Mouse (Mus musculus) MEL (cell line): ENCODE results near the gene Ttc25. TPM values are rescaled to one million over a fixed set of nuclear protein-coding genes. Genes with fewer than 3 reads are reported as not detected.

Experiments
- DNase-seq: peaks from one replicate; pipeline ENCODE4 v3.0.0; 2011; ENCODE audit warnings: low read depth, low spot score
- H3K27ac ChIP-seq: 2 replicates; pipeline ENCODE4 v1.5.1; 2012; ENCODE audit warnings: low read depth, mild to moderate bottlenecking, control low read depth, low read length, moderate library complexity; ENCODE audit not compliant: control insufficient read depth
- H3K27me3 ChIP-seq, 2 experiments: fragments of 150-350 bp in 1 of 2; sonication (generic) in 1 of 2; 2 replicates each; pipeline ENCODE4 v1.6.1; 2012; ENCODE audit warnings: low read length in 2 of 2, mild to moderate bottlenecking in 2 of 2, improper control_type of control experiment in 1 of 2, moderate library complexity in 1 of 2; ENCODE audit not compliant: insufficient read depth in 2 of 2, control insufficient read depth in 1 of 2
- H3K36me3 ChIP-seq, 2 experiments: 2 replicates each; pipeline ENCODE4 v1.6.1; 2012 to 2014; ENCODE audit warnings: low read length in 2 of 2, improper control_type of control experiment in 1 of 2, inconsistent platforms in 1 of 2, mild to moderate bottlenecking in 1 of 2; ENCODE audit not compliant: insufficient read depth in 2 of 2, control insufficient read depth in 1 of 2
- H3K4me1 ChIP-seq, 2 experiments: fragments of 150-350 bp in 1 of 2; sonication (generic) in 1 of 2; 2 replicates each; pipeline ENCODE4 v1.6.1; 2012; ENCODE audit warnings: low read length in 2 of 2, improper control_type of control experiment in 1 of 2, mild to moderate bottlenecking in 1 of 2; ENCODE audit not compliant: insufficient read depth in 2 of 2, control insufficient read depth in 1 of 2
- H3K4me3 ChIP-seq, 2 experiments: fragments of 150-350 bp in 1 of 2; sonication (generic) in 1 of 2; 2 replicates each; pipeline ENCODE4 v1.5.1; 2012; ENCODE audit warnings: low read depth in 2 of 2, low read length in 2 of 2, mild to moderate bottlenecking in 2 of 2, moderate library complexity in 2 of 2, control low read depth in 1 of 2, improper control_type of control experiment in 1 of 2; ENCODE audit not compliant: control insufficient read depth in 1 of 2, insufficient read depth in 1 of 2
- H3K79me2 ChIP-seq: 2 replicates; pipeline ENCODE4 v1.6.1; 2012; ENCODE audit warnings: mild to moderate bottlenecking, low read length, moderate library complexity; ENCODE audit not compliant: control insufficient read depth, poor library complexity, insufficient read depth
- H3K9ac ChIP-seq: 2 replicates; pipeline ENCODE4 v1.6.1; 2012; ENCODE audit warnings: low read depth, mild to moderate bottlenecking, control low read depth, low read length, moderate library complexity; ENCODE audit not compliant: control insufficient read depth, poor library complexity, severe bottlenecking
- H3K9me3 ChIP-seq: fragments of 150-350 bp; sonication (generic); replicated peaks from 2 replicates; pipeline ENCODE4 v1.6.1; 2012; ENCODE audit warnings: mild to moderate bottlenecking, low read length, improper control_type of control experiment, moderate library complexity; ENCODE audit not compliant: insufficient read depth
- BHLHE40 ChIP-seq: IDR thresholded peaks from 2 replicates; pipeline ENCODE4 v1.6.1; 2012; ENCODE audit warnings: low read depth, mild to moderate bottlenecking, inconsistent platforms, low read length, improper control_type of control experiment, borderline replicate concordance
- CHD1 ChIP-seq: IDR thresholded peaks from 2 replicates; pipeline ENCODE4 v1.6.1; 2012; ENCODE audit warnings: low read depth, mild to moderate bottlenecking, inconsistent platforms, low read length, improper control_type of control experiment
- CHD2 ChIP-seq: IDR thresholded peaks from 2 replicates; pipeline ENCODE4 v1.6.1; 2011; ENCODE audit warnings: low read length, improper control_type of control experiment
- ELF1 ChIP-seq: IDR thresholded peaks from 2 replicates; pipeline ENCODE4 v1.6.1; 2014; ENCODE audit warnings: low read depth, mild to moderate bottlenecking, inconsistent platforms, low read length, improper control_type of control experiment, moderate library complexity
- EP300 ChIP-seq, 2 experiments: IDR thresholded peaks; 2 replicates each; pipeline ENCODE4 v1.6.1; 2011; ENCODE audit warnings: improper control_type of control experiment in 2 of 2, low read length in 2 of 2, low read depth in 1 of 2, mild to moderate bottlenecking in 1 of 2
- GATA1 ChIP-seq: IDR thresholded peaks from 2 replicates; pipeline ENCODE4 v1.6.1; 2011; ENCODE audit warnings: low read depth, low read length, improper control_type of control experiment
- HCFC1 ChIP-seq: IDR thresholded peaks from 2 replicates; pipeline ENCODE4 v1.6.1; 2012; ENCODE audit warnings: low read depth, mild to moderate bottlenecking, inconsistent platforms, low read length, improper control_type of control experiment, moderate library complexity
- JUND ChIP-seq: IDR thresholded peaks from 2 replicates; pipeline ENCODE4 v1.6.1; 2011; ENCODE audit warnings: low read depth, mild to moderate bottlenecking, improper control_type of control experiment, low read length
- MYC ChIP-seq: IDR thresholded peaks from 2 replicates; pipeline ENCODE4 v1.6.1; 2011; ENCODE audit warnings: low read depth, mild to moderate bottlenecking, low read length, improper control_type of control experiment, moderate library complexity
- NELFE ChIP-seq: IDR thresholded peaks from 2 replicates; pipeline ENCODE4 v1.6.1; 2011; ENCODE audit warnings: low read depth, low read length, improper control_type of control experiment
- POLR2AphosphoS2 ChIP-seq: IDR thresholded peaks from 2 replicates; pipeline ENCODE4 v1.6.1; 2011; ENCODE audit warnings: low read length, improper control_type of control experiment
- RAD21 ChIP-seq: IDR thresholded peaks from 2 replicates; pipeline ENCODE4 v1.6.1; 2011; ENCODE audit warnings: mild to moderate bottlenecking, low read depth, low read length, improper control_type of control experiment
- RCOR1 ChIP-seq: IDR thresholded peaks from 2 replicates; pipeline ENCODE4 v1.6.1; 2012; ENCODE audit warnings: low read depth, mild to moderate bottlenecking, inconsistent platforms, low read length, improper control_type of control experiment
- SIN3A ChIP-seq: IDR thresholded peaks from 2 replicates; pipeline ENCODE4 v1.6.1; 2012; ENCODE audit warnings: low read length, improper control_type of control experiment, inconsistent platforms
- SMC3 ChIP-seq: IDR thresholded peaks from 2 replicates; pipeline ENCODE4 v1.6.1; 2011; ENCODE audit warnings: low read depth, low read length, improper control_type of control experiment
- TAL1 ChIP-seq: IDR thresholded peaks from 2 replicates; pipeline ENCODE4 v1.6.1; 2012; ENCODE audit warnings: mild to moderate bottlenecking, inconsistent platforms, low read length, moderate library complexity, mixed read lengths
- UBTF ChIP-seq: IDR thresholded peaks from 2 replicates; pipeline ENCODE4 v1.6.1; 2012; ENCODE audit warnings: low read depth, mild to moderate bottlenecking, inconsistent platforms, low read length, improper control_type of control experiment, moderate library complexity, borderline replicate concordance; ENCODE audit not compliant: insufficient read depth
- ZKSCAN1 ChIP-seq: IDR thresholded peaks from 2 replicates; pipeline ENCODE4 v1.6.1; 2012; ENCODE audit warnings: low read depth, mild to moderate bottlenecking, inconsistent platforms, low read length, improper control_type of control experiment, moderate library complexity
- ZMIZ1 ChIP-seq: IDR thresholded peaks from 2 replicates; pipeline ENCODE4 v1.6.1; 2012; ENCODE audit warnings: low read depth, mild to moderate bottlenecking, inconsistent platforms, low read length, improper control_type of control experiment, moderate library complexity
- polyA plus RNA-seq, 2 experiments: library from polyadenylated mRNA; stranded (reverse) in 1 of 2; unstranded in 1 of 2; fragments of >175 nt in 1 of 2; fragments of >200 nt in 1 of 2; gene quantifications; 2 replicates each; pipeline versions ENCODE4 v1.2.1 to v1.2.4; 2012; ENCODE audit warnings: low replicate concordance in 2 of 2, low read depth in 1 of 2; ENCODE audit not compliant: insufficient read length in 2 of 2, insufficient read depth in 1 of 2, missing spikeins in 1 of 2
- total RNA-seq: library from RNA; depleted of rRNA; stranded (reverse); fragments of 300-350 nt; gene quantifications from 2 replicates; pipeline ENCODE4 v1.2.3, GENCODE M21; 2012

The Ttc25 gene
- total and polyA plus RNA-seq, 3 experiments: 0.46 to 0.92 TPM; not detected in 1

DNA sequence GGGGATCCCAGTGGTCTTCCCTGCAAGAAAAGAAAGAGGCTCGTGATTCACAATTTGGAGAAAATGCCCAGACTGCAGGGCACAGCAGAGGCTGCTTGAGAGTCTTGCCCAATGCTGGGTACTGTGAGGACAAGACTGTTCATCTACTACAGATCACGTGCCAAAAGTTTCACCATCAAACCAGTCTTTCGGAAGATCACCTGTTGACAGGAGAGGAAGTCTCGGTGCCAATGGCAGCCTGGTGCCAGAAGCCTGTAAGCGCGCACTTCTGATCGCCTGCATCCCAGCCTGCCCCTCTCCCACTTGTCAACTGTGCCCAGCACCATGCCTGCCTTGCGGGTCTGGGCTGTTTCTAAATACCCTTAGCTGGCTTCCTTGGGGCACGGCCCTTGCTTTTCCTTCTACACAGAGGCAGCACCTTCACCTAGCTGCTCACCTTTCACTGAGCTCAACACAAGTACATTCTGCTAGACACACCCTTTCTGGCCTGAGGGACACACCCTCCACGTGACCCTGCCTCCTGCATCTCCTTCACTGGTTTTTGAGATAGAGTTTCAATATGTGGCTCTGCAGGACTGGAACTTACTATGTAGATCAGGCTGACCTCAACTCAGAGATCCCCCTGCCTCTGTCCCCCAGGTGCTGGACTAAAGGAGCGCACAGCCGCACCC, 40.3 kb upstream of the Ttc25 start:
- Histone ChIP-seq H3K4me3 (no peak overlapping the region), H3K27me3 (no peaks in the 10 kb centered on the region), H3K36me3 (peaks cover 0 to 34% of the 10 kb centered on the region in 2 experiments; a peak in 2 of 4 replicates), H3K9ac (no peak overlapping the region), H3K9me3 (no peaks in the 10 kb centered on the region), H3K4me1 (no peaks in the 10 kb centered on the region), H3K79me2 (no peaks in the 10 kb centered on the region), H3K27ac (no peak overlapping the region)
- TF ChIP-seq MYC: no peak
- no peak for TF ChIP-seq GATA1
- no peak for TF ChIP-seq ZMIZ1
- TF ChIP-seq EP300 (IDR thresholded peaks at IDR 0.05; ENCODE audit: low read depth in 1 of 2, low read length in 2 of 2): no peak
- TF ChIP-seq JUND: no peak
- TF ChIP-seq ZKSCAN1: no peak
- TF ChIP-seq CHD1: no peak
- TF ChIP-seq UBTF: no peak
- no peak for TF ChIP-seq NELFE
- DNase-seq: no peak

GRCm38 (mm10) chr11:100505997-100506396, 39.4 kb upstream of the Ttc25 start:
- Histone ChIP-seq H3K27ac (no peak overlapping the region), H3K9ac (no peak overlapping the region), H3K4me3 (no peak overlapping the region), H3K4me1 (no peaks in the 10 kb centered on the region), H3K36me3 (peaks cover 0 to 42% of the 10 kb centered on the region in 2 experiments; a peak in 2 of 4 replicates), H3K79me2 (no peaks in the 10 kb centered on the region), H3K9me3 (no peaks in the 10 kb centered on the region), H3K27me3 (no peaks in the 10 kb centered on the region)
- TF ChIP-seq SMC3: no peak
- no peak for TF ChIP-seq BHLHE40
- no peak for TF ChIP-seq NELFE
- no peak for TF ChIP-seq POLR2AphosphoS2
- no peak for TF ChIP-seq ELF1
- TF ChIP-seq SIN3A: no peak
- TF ChIP-seq HCFC1: no peak
- TF ChIP-seq MYC: no peak
- TF ChIP-seq ZMIZ1: no peak
- no peak for TF ChIP-seq UBTF
- no peak for TF ChIP-seq RCOR1
- no peak for TF ChIP-seq TAL1
- no peak for TF ChIP-seq CHD2
- no peak for TF ChIP-seq RAD21
- no peak for DNase-seq
